In the genomic region with DNA sequence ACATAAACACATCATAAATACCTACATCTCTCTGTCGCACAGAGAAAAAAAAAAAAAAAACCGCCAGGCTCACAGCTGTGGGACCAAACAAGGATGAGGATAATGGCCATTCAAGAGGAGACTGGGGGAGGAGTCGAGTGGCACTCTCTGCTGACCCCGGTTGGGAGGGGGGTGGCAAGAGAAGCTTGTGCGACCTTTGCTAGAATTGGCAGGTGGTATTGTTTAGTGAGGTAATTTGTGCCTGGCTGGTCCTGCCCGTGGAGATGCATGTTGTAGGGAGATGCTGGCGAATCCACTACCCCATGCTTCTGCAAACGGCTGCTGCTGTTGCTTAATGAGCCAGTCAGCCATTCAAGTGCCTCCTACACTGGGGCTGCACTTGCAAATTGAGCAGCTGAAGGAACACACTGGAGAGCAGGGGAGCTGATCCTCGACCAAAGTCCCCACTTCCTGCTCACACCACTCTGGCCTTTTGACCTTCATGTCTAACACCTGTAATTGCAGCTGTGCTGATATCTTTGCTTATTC, we compare ENCODE assay signal across 9 mouse cellular contexts.
DNase-seq lines count a peak whose midpoint lies in the region; ATAC-seq and TF ChIP-seq lines count a peak whose summit lies in the region.
"Had no signal": no experiment of that assay in that cellular context is flagged by ENCODE, and none has a peak within 500 bp of the region (broad histone marks: within the 10 kb centered on the region; RNA-seq: fewer than 3 reads in every experiment).

No protein-coding gene starts in this region.

- no peak overlapping the region for H3K9ac ChIP-seq in embryonic facial prominence, embryonic 14.5 days (ENCODE audit: low read depth, low read length)
- no peak overlapping the region for H3K9ac ChIP-seq in neural tube, embryonic 15.5 days (replicated peaks)
- H3K9ac ChIP-seq: stomach, embryonic 15.5 days had no signal

- DNase-seq in layer of hippocampus, adult 11-12 months (ENCODE audit: low spot score): peak; percentile 21
- no peak for DNase-seq in layer of hippocampus, postnatal 10 days (ENCODE audit: low spot score in 2 of 2)
- peak; percentile 34 for DNase-seq in embryonic facial prominence, embryonic 14.5 days (ENCODE audit: low spot score)
- DNase-seq in limb, embryonic 10.5 days (ENCODE audit: low spot score): peak; percentile 81
- DNase-seq in thymus, adult 2 months: no peak
- no peak for DNase-seq in gastrocnemius, postnatal 36 days
- no peak for DNase-seq in MN1 (ENCODE audit: low spot score)

- peak; percentile 44; the same call in 1 of the 2 replicates for ATAC-seq in embryonic facial prominence, embryonic 14.5 days (ENCODE audit: low read depth)
- peak; percentile 67 for ATAC-seq in neural tube, embryonic 15.5 days (ENCODE audit: low FRiP score)

- no peak for TF ChIP-seq POLR2A in thymus, adult 2 months (IDR thresholded peaks at IDR 0.05; ENCODE audit: control insufficient read depth, extremely low read depth, insufficient read depth, low read length, poor library complexity)

- no peaks in the 10 kb centered on the region for H3K27me3 ChIP-seq in embryonic facial prominence, embryonic 14.5 days (replicated peaks; ENCODE audit: control insufficient read depth, insufficient read depth, low read length)
- no peaks in the 10 kb centered on the region for H3K27me3 ChIP-seq in limb, embryonic 10.5 days (ENCODE audit: low read depth, poor library complexity, severe bottlenecking)
- no peaks in the 10 kb centered on the region for H3K27me3 ChIP-seq in neural tube, embryonic 15.5 days (replicated peaks)
- H3K27me3 ChIP-seq in thymus, adult 2 months (ENCODE audit: control insufficient read depth, insufficient read depth, low read length): no peaks in the 10 kb centered on the region
- H3K27me3 ChIP-seq: stomach, embryonic 15.5 days had no signal

- H3K36me3 ChIP-seq in embryonic facial prominence, embryonic 14.5 days (ENCODE audit: control insufficient read depth, insufficient read depth, low read length): no peaks in the 10 kb centered on the region
- H3K36me3 ChIP-seq in limb, embryonic 10.5 days: no peaks in the 10 kb centered on the region
- no peaks in the 10 kb centered on the region for H3K36me3 ChIP-seq in neural tube, embryonic 15.5 days
- no peaks in the 10 kb centered on the region for H3K36me3 ChIP-seq in thymus, adult 2 months (ENCODE audit: control insufficient read depth, insufficient read depth, low read length)
- H3K36me3 ChIP-seq: stomach, embryonic 15.5 days had no signal

- intact Hi-C loops in gastrocnemius, postnatal 36 days (cut with DNase I): no loop called here

- no peak overlapping the region for H3K4me2 ChIP-seq in embryonic facial prominence, embryonic 14.5 days (ENCODE audit: low read depth, low read length)
- H3K4me2 ChIP-seq in neural tube, embryonic 15.5 days: peak overlapping the region; percentile 28; the same call in 1 of the 2 replicates
- H3K4me2 ChIP-seq: stomach, embryonic 15.5 days had no signal

- no peak for TF ChIP-seq CTCF in thymus, adult 2 months (IDR thresholded peaks at IDR 0.05; ENCODE audit: borderline replicate concordance, control insufficient read depth, extremely low read depth, insufficient read depth, low read length, poor library complexity)

- no peaks in the 10 kb centered on the region for H3K9me3 ChIP-seq in embryonic facial prominence, embryonic 14.5 days (ENCODE audit: control insufficient read depth, low read length)
- H3K9me3 ChIP-seq in limb, embryonic 10.5 days (replicated peaks): no peaks in the 10 kb centered on the region
- no peaks in the 10 kb centered on the region for H3K9me3 ChIP-seq in neural tube, embryonic 15.5 days (replicated peaks)
- H3K9me3 ChIP-seq: stomach, embryonic 15.5 days had no signal

- H3K27ac ChIP-seq in embryonic facial prominence, embryonic 14.5 days (replicated peaks; ENCODE audit: low read depth, low read length): no peak overlapping the region
- peak overlapping the region; percentile 50 for H3K27ac ChIP-seq in limb, embryonic 10.5 days
- 0 out of 2 replicates have a peak overlapping the region, but pooled peaks have one; percentile 23 for H3K27ac ChIP-seq in neural tube, embryonic 15.5 days (replicated peaks)
- no peak overlapping the region for H3K27ac ChIP-seq in thymus, adult 2 months (ENCODE audit: control insufficient read depth, insufficient read depth, low read length)
- H3K27ac ChIP-seq: stomach, embryonic 15.5 days had no signal

- WGBS in embryonic facial prominence, embryonic 14.5 days: 4% methylated on average over 9 of the region's 9 CpGs
- 4% methylated on average over 9 of the region's 9 CpGs for WGBS in limb, embryonic 10.5 days
- 4% methylated on average over 9 of the region's 9 CpGs for WGBS in neural tube, embryonic 15.5 days
- WGBS in thymus, adult 2 months: 70% methylated on average over 9 of the region's 9 CpGs

- no peak overlapping the region for H3K4me3 ChIP-seq in embryonic facial prominence, embryonic 14.5 days (ENCODE audit: low read depth, low read length)
- H3K4me3 ChIP-seq in limb, embryonic 10.5 days: peak overlapping the region; percentile 1; the same call in 1 of the 2 replicates
- H3K4me3 ChIP-seq in neural tube, embryonic 15.5 days (replicated peaks): no peak overlapping the region
- no peak overlapping the region for H3K4me3 ChIP-seq in thymus, adult 2 months (ENCODE audit: control insufficient read depth, insufficient read depth, low read length)
- H3K4me3 ChIP-seq: stomach, embryonic 15.5 days had no signal

- no peaks in the 10 kb centered on the region for H3K4me1 ChIP-seq in embryonic facial prominence, embryonic 14.5 days (ENCODE audit: control insufficient read depth, insufficient read depth, low read length)
- H3K4me1 ChIP-seq in limb, embryonic 10.5 days: peaks cover 48% of the 10 kb centered on the region
- peaks cover 9% of the 10 kb centered on the region for H3K4me1 ChIP-seq in neural tube, embryonic 15.5 days
- no peaks in the 10 kb centered on the region for H3K4me1 ChIP-seq in thymus, adult 2 months (replicated peaks; ENCODE audit: control insufficient read depth, insufficient read depth, low read length)

Comparison
In these comparisons a context has a peak if more than half of its experiments do, and no peak if none do; other contexts are left out.
1. DNase-seq: peak in layer of hippocampus, adult 11-12 months (single experiment), embryonic facial prominence, embryonic 14.5 days (single experiment) and limb, embryonic 10.5 days (single experiment); none in layer of hippocampus, postnatal 10 days (0 of 2), thymus, adult 2 months (single experiment), gastrocnemius, postnatal 36 days (0 of 2) and MN1 (single experiment).
2. H3K27ac ChIP-seq: peak in limb, embryonic 10.5 days (single experiment) and neural tube, embryonic 15.5 days (single experiment); none in embryonic facial prominence, embryonic 14.5 days (single experiment) and thymus, adult 2 months (single experiment).